Mouse (Mus musculus) kidney, adult 10 weeks (tissue): ENCODE data around the gene Colq. TPM values are rescaled to one million over a fixed set of nuclear protein-coding genes. Genes with fewer than 3 reads are reported as not detected.

Experiments
- polyA plus RNA-seq: library from polyadenylated mRNA; stranded (reverse); fragments of 350-450 nt; fragmentation: Illumina TruSeq; extraction: RNeasy Lipid Tissue Mini Kit (QIAGEN cat#74804); gene quantifications from one replicate; pipeline ENCODE4 v1.2.3, GENCODE M21; 2014; ENCODE audit warnings: low read depth, low replicate concordance

Colq gene
- polyA plus RNA-seq: not detected

GRCm38 (mm10) chr14:31591243-31591642 is at the start of gene Colq:
Gene Colq (minus strand): TSS chr14:31591343.

GRCm38 (mm10) chr14:31640346-31640889 is 49.3 kb upstream of the Colq start, which contains the start of gene Gm49387:
Gene Gm49387 (minus strand): TSS chr14:31640878.

GRCm38 (mm10) chr14:31494975-31495455 is 96.1 kb downstream of the Colq start, which contains the start of gene Mettl6:
Gene Mettl6 (minus strand): TSS chr14:31495040.

GRCm38 (mm10) chr14:31494349-31494974 is 96.7 kb downstream of the Colq start, which contains the start of gene Eaf1:
Gene Eaf1 (plus strand): TSS chr14:31494399.

Other genes starting within 250 kb of the Colq start
- gene Sh3bp5, start 155.3 kb downstream of the Colq start, polyA plus RNA-seq: 63.8 TPM
- gene Eaf1, start 96.9 kb downstream of the Colq start, polyA plus RNA-seq: 45.7 TPM
- gene Mettl6, start 96.3 kb downstream of the Colq start, polyA plus RNA-seq: 43.3 TPM
- not detected for gene Gm49387, start 49.5 kb upstream of the Colq start, polyA plus RNA-seq
- gene Btd, start 49.7 kb upstream of the Colq start, polyA plus RNA-seq: 8.1 TPM
- gene Hacl1, start 49.9 kb upstream of the Colq start, polyA plus RNA-seq: 130 TPM
- gene Ankrd28, start 239.3 kb upstream of the Colq start, polyA plus RNA-seq: 49.8 TPM